Mouse (Mus musculus) kidney, postnatal 14 days (tissue): Measurements from ENCODE around the gene Hectd1.

Source experiments
- DNase-seq: peaks from one replicate; pipeline ENCODE4 v3.0.0; 2022; ENCODE audit warnings: mixed read lengths

The Hectd1 gene

GRCm38 (mm10) chr12:51767454-51767853 lies 61.9 kb downstream of the Hectd1 start:
- DNase-seq = no peak

- no peak for DNase-seq
These were observed 70.0 kb downstream of the Hectd1 start for GRCm38 (mm10) chr12:51759374-51759773.

GRCm38 (mm10) chr12:51756599-51756961 lies 72.8 kb downstream of the Hectd1 start:
- DNase-seq = no peak

- no peak for DNase-seq
These were observed 73.3 kb downstream of the Hectd1 start for GRCm38 (mm10) chr12:51755938-51756598.

GRCm38 (mm10) chr12:51747348-51747747 lies 82.0 kb downstream of the Hectd1 start:
- DNase-seq = no peak

GRCm38 (mm10) chr12:51744957-51745356 lies 84.4 kb downstream of the Hectd1 start:
- no peak for DNase-seq

GRCm38 (mm10) chr12:51741690-51742089 lies 87.6 kb downstream of the Hectd1 start:
- peak; percentile 44 for DNase-seq

- no peak for DNase-seq
These were observed 92.5 kb downstream of the Hectd1 start for GRCm38 (mm10) chr12:51736807-51737206.

- no peak for DNase-seq
These were observed 93.0 kb downstream of the Hectd1 start for GRCm38 (mm10) chr12:51736381-51736780.

GRCm38 (mm10) chr12:51735840-51736271 lies 93.5 kb downstream of the Hectd1 start:
- peak; percentile 18 for DNase-seq

GRCm38 (mm10) chr12:51734605-51735211 lies 94.6 kb downstream of the Hectd1 start:
- DNase-seq = no peak

- no peak for DNase-seq
These were observed 99.5 kb downstream of the Hectd1 start for GRCm38 (mm10) chr12:51729827-51730226.

- DNase-seq = peak; percentile 72
These were observed 100.3 kb downstream of the Hectd1 start for GRCm38 (mm10) chr12:51729058-51729457.

GRCm38 (mm10) chr12:51721836-51722235 lies 107.5 kb downstream of the Hectd1 start:
- DNase-seq = no peak

GRCm38 (mm10) chr12:51718617-51719016 lies 110.7 kb downstream of the Hectd1 start:
- no peak for DNase-seq

GRCm38 (mm10) chr12:51712685-51713084 lies 116.7 kb downstream of the Hectd1 start:
- DNase-seq = peak; percentile 39

GRCm38 (mm10) chr12:51710154-51710553 lies 119.2 kb downstream of the Hectd1 start:
- peak; percentile 26 for DNase-seq

- DNase-seq = no peak
These were observed 119.6 kb downstream of the Hectd1 start for GRCm38 (mm10) chr12:51709741-51710140.

- DNase-seq = peak; percentile 50
These were observed 120.2 kb downstream of the Hectd1 start for GRCm38 (mm10) chr12:51708941-51709686.

GRCm38 (mm10) chr12:51706673-51707235 lies 122.6 kb downstream of the Hectd1 start:
- peak; percentile 59 for DNase-seq

- no peak for DNase-seq
These were observed 123.6 kb downstream of the Hectd1 start for GRCm38 (mm10) chr12:51705778-51706177.

GRCm38 (mm10) chr12:51704572-51704971 lies 124.8 kb downstream of the Hectd1 start:
- no peak for DNase-seq

GRCm38 (mm10) chr12:51703859-51704258 lies 125.5 kb downstream of the Hectd1 start:
- no peak for DNase-seq

- no peak for DNase-seq
These were observed 127.6 kb downstream of the Hectd1 start for GRCm38 (mm10) chr12:51701723-51702122.
